Mouse (Mus musculus) ES-E14 (cell line): Measurements from ENCODE around the gene Rasgrf2.

Experiments
- CHD2 ChIP-seq: IDR thresholded peaks from 2 replicates; pipeline ENCODE4 v1.6.1; 2014; ENCODE audit warnings: mild to moderate bottlenecking, low read depth, low read length, inconsistent platforms
- MAFK ChIP-seq: IDR thresholded peaks from 2 replicates; pipeline ENCODE4 v1.6.1; 2014; ENCODE audit warnings: mild to moderate bottlenecking, low read depth, low read length, inconsistent platforms; ENCODE audit not compliant: insufficient read depth
- ZNF384 ChIP-seq: IDR thresholded peaks from 2 replicates; pipeline ENCODE4 v1.6.1; 2012; ENCODE audit warnings: low read depth, low read length, inconsistent platforms

DNA sequence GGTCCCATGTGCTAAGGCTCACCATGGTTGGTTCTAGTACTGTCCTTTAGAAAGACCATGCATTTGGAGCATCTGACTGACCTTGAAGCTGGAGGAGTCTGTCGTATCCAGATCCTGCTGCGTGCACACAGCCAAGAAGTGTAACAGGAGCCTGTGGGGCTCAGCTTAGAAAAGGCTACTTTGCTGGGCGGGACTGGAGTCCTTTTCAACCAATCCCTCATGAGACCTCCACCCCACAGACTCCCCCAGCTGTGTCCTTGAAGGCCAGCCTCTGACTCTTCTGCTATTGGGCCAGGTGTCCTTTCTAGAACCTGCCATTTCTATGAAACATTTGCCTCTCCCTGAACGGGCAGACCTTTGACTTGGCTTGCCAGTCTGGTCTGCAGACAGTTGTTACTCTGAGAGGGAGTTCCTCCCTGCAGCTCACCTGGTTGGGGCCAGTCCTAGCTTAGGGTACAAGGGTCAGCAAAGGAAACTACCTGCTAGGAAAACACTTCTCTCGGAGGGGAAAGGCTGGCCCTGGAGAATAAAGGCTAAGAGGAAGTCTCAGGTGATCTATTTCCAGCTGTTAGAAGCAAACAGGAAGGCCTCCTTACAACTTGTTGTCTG is 254.6 kb downstream of the Rasgrf2 start, which contains the start of gene Ckmt2:
- TF ChIP-seq CHD2 (no peak), MAFK (no peak), ZNF384 (no peak)
